Mouse (Mus musculus) heart, postnatal 0 days (tissue): Measurements from ENCODE around the gene Prkn.

Source experiments
- CTCF ChIP-seq: IDR thresholded peaks from 2 replicates; pipeline ENCODE4 v1.5.1; 2016; ENCODE audit warnings: antibody characterized with exemption, control low read depth, low read depth
- EP300 ChIP-seq: IDR thresholded peaks from 2 replicates; pipeline ENCODE4 v1.6.1; 2016; ENCODE audit warnings: antibody characterized with exemption, low read depth

- TF ChIP-seq EP300 (no peak), CTCF (peak; percentile 65)
Measured at GRCm38 (mm10) chr17:11067704-11068475, 227.7 kb downstream of the Prkn start.
